Mouse (Mus musculus): ENCODE measurements around the gene Capn9. TPM values are rescaled to one million over a fixed set of nuclear protein-coding genes. Genes with fewer than 3 reads are reported as not detected.
A peak's percentile ranks its signal among the peaks of the same experiment; 100 is the strongest.

Capn9 gene
- total RNA-seq, 4 experiments from 2014 or later, result 0.35 to 0.78 TPM; not detected in 2

DNA sequence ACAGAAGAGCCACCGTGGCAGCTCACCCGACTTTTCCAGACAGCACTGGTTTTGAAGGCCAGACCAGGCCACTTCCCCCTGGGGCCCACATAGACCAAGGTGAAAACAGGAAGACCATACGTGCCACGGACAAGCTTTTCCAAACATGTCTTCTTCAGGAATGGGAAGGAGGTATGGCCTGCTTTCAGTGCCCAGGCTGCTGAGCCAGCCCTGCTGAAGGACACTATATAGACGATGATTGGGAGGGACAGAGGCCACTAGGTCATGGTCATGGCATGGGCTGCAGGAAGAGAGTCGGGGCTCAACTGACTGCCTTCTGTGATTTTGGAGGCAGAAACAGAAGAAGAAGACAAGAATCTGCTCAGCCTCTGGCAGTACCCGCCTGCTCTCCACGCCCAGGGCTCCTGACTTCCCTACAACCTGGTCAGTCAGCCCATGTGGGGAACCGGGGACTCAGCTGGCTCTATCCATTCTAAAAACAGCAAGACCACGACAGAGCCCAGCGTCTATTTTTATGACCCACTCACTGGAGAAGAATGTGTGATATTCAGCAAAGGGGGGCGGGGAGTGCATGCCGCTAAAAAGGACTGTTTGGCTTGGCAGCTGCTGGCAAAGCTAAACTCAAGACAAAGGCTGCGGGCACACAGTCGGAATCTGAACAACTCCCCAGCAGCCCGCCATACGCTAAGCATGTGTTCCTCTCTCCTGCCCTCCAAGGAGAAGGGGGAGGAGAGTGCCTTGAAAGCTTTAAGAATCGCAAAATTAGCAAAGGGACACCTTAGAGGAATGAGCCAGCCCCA is 67.8 kb downstream of the Capn9 start:
- DNase-seq, result peak; percentile 51

- DNase-seq, result no peak
Measured at GRCm38 (mm10) chr8:124648311-124648710, 72.4 kb downstream of the Capn9 start.

GRCm38 (mm10) chr8:124651776-124652175 is 75.9 kb downstream of the Capn9 start:
- DNase-seq, result no peak

DNA sequence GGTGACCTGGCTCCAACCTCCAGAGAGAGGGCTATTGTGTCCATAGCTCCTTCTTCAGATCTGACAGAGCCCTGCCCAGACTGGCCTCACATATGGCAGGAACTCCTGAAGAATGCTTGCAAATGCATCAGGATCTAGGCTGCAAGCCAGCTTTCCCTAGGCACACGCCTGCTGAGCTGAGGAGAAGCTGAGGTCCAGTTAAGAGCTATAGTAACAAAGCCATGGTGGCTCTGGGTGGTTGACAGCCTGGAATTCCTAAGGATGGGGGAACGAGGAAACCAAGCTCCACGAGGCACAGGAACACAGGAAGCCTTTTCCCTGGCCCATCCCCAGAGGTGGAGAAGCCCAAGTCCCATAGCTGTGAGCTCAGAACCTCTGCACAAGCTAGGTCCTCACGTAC is 76.6 kb downstream of the Capn9 start:
- no peak for DNase-seq

GRCm38 (mm10) chr8:124653568-124654475 is 77.9 kb downstream of the Capn9 start:
- no peak for DNase-seq

DNA sequence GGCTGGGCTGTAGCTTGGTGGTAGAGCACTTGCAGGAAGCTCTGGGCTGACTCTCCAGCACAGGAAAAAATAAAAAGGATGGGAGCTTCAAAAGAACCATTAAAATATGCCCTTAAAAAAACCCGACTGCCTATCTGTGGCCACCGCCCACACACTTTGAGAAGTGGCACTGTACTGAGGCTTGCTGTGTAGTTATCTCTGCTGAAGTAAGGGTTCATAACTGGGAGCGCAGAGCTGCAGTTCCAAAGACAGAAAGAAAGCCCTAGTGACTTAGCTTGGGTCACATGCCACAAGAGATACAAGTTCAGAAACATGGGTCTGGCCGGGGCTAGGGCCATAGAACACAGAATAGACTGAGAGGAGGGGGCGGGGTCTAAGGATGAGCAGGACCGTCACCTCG is 82.0 kb downstream of the Capn9 start:
- no peak for DNase-seq

GRCm38 (mm10) chr8:124658415-124658814 is 82.5 kb downstream of the Capn9 start:
- DNase-seq, result peak; percentile 88

- no peak for DNase-seq
Measured at GRCm38 (mm10) chr8:124661781-124662180, 85.9 kb downstream of the Capn9 start.

GRCm38 (mm10) chr8:124662446-124663111 is 86.7 kb downstream of the Capn9 start:
- DNase-seq, result no peak

DNA sequence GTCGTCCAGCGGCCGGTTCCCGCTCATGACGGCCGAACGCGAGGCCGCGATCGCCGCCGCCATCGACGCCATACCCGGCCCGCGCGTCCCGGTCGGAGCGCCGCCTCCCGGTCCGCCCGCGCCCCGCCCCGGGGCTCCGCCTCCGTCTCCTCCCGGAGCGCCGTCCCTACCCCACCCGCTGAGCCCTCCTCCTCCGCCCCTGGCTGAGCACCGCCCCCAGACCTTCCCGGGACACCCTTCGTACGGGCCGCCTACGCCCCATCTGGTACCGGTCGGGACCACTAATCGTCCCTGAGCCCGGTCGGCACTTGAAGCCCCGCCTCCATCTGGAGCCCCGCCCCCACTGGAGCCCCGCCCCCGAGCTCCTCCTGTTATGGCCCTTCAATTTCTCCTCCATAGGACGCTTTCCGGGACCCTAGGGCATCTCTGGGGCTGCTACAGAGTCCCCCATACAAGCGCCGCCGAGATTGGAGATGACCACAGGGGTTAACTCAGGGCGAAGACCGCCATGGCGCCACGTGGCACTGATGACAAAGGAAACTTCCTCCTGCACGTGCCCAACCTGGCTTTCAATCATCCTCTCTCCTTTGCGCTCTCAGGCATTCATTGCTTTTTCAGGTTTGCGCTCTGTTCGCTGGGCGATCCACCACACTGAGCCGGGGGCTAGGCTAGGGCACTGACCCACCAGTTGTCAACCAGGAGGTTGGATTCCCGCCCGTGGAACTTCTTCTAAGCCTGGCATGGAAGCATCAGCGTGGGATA is 87.4 kb downstream of the Capn9 start, which contains the start of gene 2310022B05Rik:
Gene 2310022B05Rik (minus strand): TSS at position 258 of the 762 bp plus-strand sequence.
- DNase-seq, result peak; percentile 89

DNA sequence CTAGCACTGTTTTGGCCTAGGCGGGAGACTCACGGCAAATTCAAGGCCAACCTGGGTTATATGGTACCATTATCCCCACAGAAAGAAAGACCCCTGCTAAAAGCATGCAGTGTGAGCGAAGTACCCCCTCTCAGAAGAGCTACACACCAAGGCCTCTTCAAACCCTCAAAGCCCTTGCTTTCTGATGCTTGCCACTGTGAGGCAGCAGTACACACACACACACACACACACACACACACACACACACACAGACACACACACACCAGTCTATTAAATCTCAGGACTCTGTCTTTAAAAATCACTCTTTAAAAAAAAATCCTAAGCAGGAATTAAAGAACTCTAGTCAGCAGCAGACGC is 87.9 kb downstream of the Capn9 start:
- DNase-seq, result no peak

GRCm38 (mm10) chr8:124664414-124664813 is 88.5 kb downstream of the Capn9 start:
- no peak for DNase-seq

Other genes with a start within 250 kb of the Capn9 start
- 10 to 100 TPM in 3 of 4 experiments, 1 to 10 TPM in 1; 9.0 to 14.1 (median 12.0) TPM for gene Pgbd5, start 136.5 kb upstream of the Capn9 start, total RNA-seq (2022)
- 10 to 100 TPM; 48.0 to 62.2 (median 54.1) TPM for gene Cog2, start 55.3 kb upstream of the Capn9 start, total RNA-seq (2022)
- gene Agt, start 6.4 kb upstream of the Capn9 start, total RNA-seq (2022), result 1 to 10 TPM in 2 of 4 experiments, under 1 TPM in 2; 0.49 to 8.0 (median 4.0) TPM
- gene 2310022B05Rik, start 87.3 kb downstream of the Capn9 start, total RNA-seq (2022), result 10 to 100 TPM; 39.9 to 50.2 (median 45.4) TPM
- gene Ttc13, start 145.9 kb downstream of the Capn9 start, total RNA-seq (2022), result 10 to 100 TPM; 39.3 to 45.5 (median 42.7) TPM
- gene Arv1, start 146.0 kb downstream of the Capn9 start, total RNA-seq (2022), result 10 to 100 TPM in 3 of 4 experiments, 1 to 10 TPM in 1; 6.4 to 15.9 (median 13.3) TPM
- gene Fam89a, start 175.7 kb downstream of the Capn9 start, total RNA-seq (2022), result under 1 TPM in 3 of 4 experiments, not detected in 1; 0.42 to 0.73 (median 0.49) TPM
- gene Trim67, start 217.0 kb downstream of the Capn9 start, total RNA-seq (2022), result 1 to 10 TPM in 3 of 4 experiments, under 1 TPM in 1; 0.99 to 2.9 (median 1.3) TPM